Mouse (Mus musculus) retina, postnatal 1 day (tissue): ENCODE measurements around the gene Gucy2c.

Experiments
- DNase-seq: peaks from one replicate; pipeline ENCODE4 v3.0.0-alpha.2; 2012

The Gucy2c gene

GRCm38 (mm10) chr6:136781377-136781986 is at the start of gene Gucy2c:
Gene Gucy2c, minus strand, starts transcription at chr6:136781765.
- DNase-seq, result no peak

- no peak for DNase-seq
Measured at GRCm38 (mm10) chr6:136828681-136829080, 47.1 kb upstream of the Gucy2c start.

- DNase-seq, result peak; percentile 99
Measured at GRCm38 (mm10) chr6:136827881-136828561, 46.5 kb upstream of the Gucy2c start, which contains the start of gene Wbp11. Gene Wbp11, minus strand, starts transcription at chr6:136828233.

GRCm38 (mm10) chr6:136827516-136827880 is 45.9 kb upstream of the Gucy2c start, which contains the start of gene BC049715:
Gene BC049715, plus strand, starts transcription at chr6:136827626.
- no peak for DNase-seq

- no peak for DNase-seq
Measured at GRCm38 (mm10) chr6:136827116-136827515, 45.6 kb upstream of the Gucy2c start.

GRCm38 (mm10) chr6:136824987-136825386 is 43.4 kb upstream of the Gucy2c start:
- DNase-seq, result no peak

- DNase-seq, result no peak
Measured at GRCm38 (mm10) chr6:136821086-136821485, 39.5 kb upstream of the Gucy2c start.

GRCm38 (mm10) chr6:136820381-136820780 is 38.8 kb upstream of the Gucy2c start:
- no peak for DNase-seq

- DNase-seq, result no peak
Measured at GRCm38 (mm10) chr6:136817549-136817948, 36.0 kb upstream of the Gucy2c start.

GRCm38 (mm10) chr6:136816826-136817225 is 35.3 kb upstream of the Gucy2c start:
- no peak for DNase-seq

- DNase-seq, result no peak
Measured at GRCm38 (mm10) chr6:136815381-136815780, 33.8 kb upstream of the Gucy2c start.

- DNase-seq, result no peak
Measured at GRCm38 (mm10) chr6:136813117-136813516, 31.6 kb upstream of the Gucy2c start.

- no peak for DNase-seq
Measured at GRCm38 (mm10) chr6:136811196-136811595, 29.6 kb upstream of the Gucy2c start.

- DNase-seq, result no peak
Measured at GRCm38 (mm10) chr6:136809673-136810072, 28.1 kb upstream of the Gucy2c start.

GRCm38 (mm10) chr6:136809077-136809476 is 27.5 kb upstream of the Gucy2c start:
- no peak for DNase-seq

GRCm38 (mm10) chr6:136808631-136809046 is 27.1 kb upstream of the Gucy2c start:
- no peak for DNase-seq

GRCm38 (mm10) chr6:136808014-136808417 is 26.5 kb upstream of the Gucy2c start, which contains the start of gene H2afj:
Gene H2afj, plus strand, starts transcription at chr6:136808244.
- DNase-seq, result peak; percentile 97

- DNase-seq, result no peak
Measured at GRCm38 (mm10) chr6:136807395-136808013, 25.9 kb upstream of the Gucy2c start.

- DNase-seq, result no peak
Measured at GRCm38 (mm10) chr6:136806819-136807218, 25.3 kb upstream of the Gucy2c start.

GRCm38 (mm10) chr6:136805409-136805775 is 23.8 kb upstream of the Gucy2c start:
- no peak for DNase-seq

- DNase-seq, result no peak
Measured at GRCm38 (mm10) chr6:136804705-136805408, 23.3 kb upstream of the Gucy2c start.

GRCm38 (mm10) chr6:136803739-136804633 is 22.4 kb upstream of the Gucy2c start, which contains the start of gene Hist4h4:
Gene Hist4h4, minus strand, starts transcription at chr6:136804415.
- peak; percentile 95 for DNase-seq
